10 mouse cellular contexts compared by ENCODE assay signal in the genomic region with DNA sequence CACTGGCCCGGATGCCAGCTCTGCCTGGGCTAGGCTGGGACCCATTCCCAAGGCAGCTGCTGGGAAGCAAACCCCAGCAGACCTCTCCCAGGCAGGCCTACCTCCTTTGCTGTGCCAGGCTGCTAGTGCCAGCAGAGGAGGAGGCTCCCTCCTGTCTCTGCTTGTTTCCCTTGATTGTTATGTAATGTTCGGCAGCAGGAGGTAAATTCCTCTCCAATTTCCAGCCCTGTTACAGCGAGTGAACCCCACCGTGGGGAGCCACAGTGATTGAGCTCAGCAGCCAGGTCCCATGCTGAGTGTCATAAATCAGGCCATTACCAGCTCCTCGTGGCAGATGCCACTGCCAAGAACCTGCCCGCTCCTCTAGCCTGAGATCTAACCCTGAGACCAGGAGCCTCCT.
DNase-seq lines count a peak whose midpoint lies in the region; ATAC-seq lines count a peak whose summit lies in the region.
"Had no signal": no experiment of that assay in that cellular context is flagged by ENCODE, and none has a peak within 500 bp of the region (broad histone marks: within the 10 kb centered on the region; RNA-seq: fewer than 3 reads in every experiment).

No protein-coding gene starts in this region.

- WGBS in forebrain, embryonic 13.5 days, result 12% methylated on average over 6 of the region's 6 CpGs
- 23% methylated on average over 6 of the region's 6 CpGs for WGBS in forebrain, embryonic 10.5 days

- no peaks in the 10 kb centered on the region for H3K36me3 ChIP-seq in forebrain, embryonic 13.5 days (ENCODE audit: poor library complexity, severe bottlenecking)
- H3K36me3 ChIP-seq in forebrain, embryonic 10.5 days (replicated peaks), result no peaks in the 10 kb centered on the region

- H3K9me3 ChIP-seq in forebrain, embryonic 13.5 days (replicated peaks), result no peaks in the 10 kb centered on the region
- no peaks in the 10 kb centered on the region for H3K9me3 ChIP-seq in forebrain, embryonic 10.5 days

- H3K27ac ChIP-seq in forebrain, embryonic 13.5 days, result no peak overlapping the region
- no peak overlapping the region for H3K27ac ChIP-seq in forebrain, embryonic 10.5 days

- no peaks in the 10 kb centered on the region for H3K27me3 ChIP-seq in forebrain, embryonic 13.5 days
- H3K27me3 ChIP-seq in forebrain, embryonic 10.5 days (ENCODE audit: poor library complexity, severe bottlenecking), result no peaks in the 10 kb centered on the region

- H3K4me1 ChIP-seq in forebrain, embryonic 13.5 days, result 0 out of 2 replicates have a peak, but pooled peaks cover 8% of the 10 kb centered on the region
- peaks cover 18% of the 10 kb centered on the region for H3K4me1 ChIP-seq in forebrain, embryonic 10.5 days

- H3K9ac ChIP-seq in forebrain, embryonic 13.5 days, result no peak overlapping the region

- no peak for DNase-seq in forebrain, embryonic 10.5 days (ENCODE audit: extremely low spot score, low spot score)
- peak; percentile 67 for DNase-seq in Muller cell, postnatal 12 days (ENCODE audit: inconsistent ontology term)
- DNase-seq in gonadal fat pad, adult 2 months (ENCODE audit: low read depth), result peak; percentile 16
- DNase-seq in layer of hippocampus, adult 9-11 months, result peak; percentile 81
- DNase-seq in thymus, postnatal 0 days (ENCODE audit: low spot score), result no peak
- DNase-seq: B cell, adult 2 months had no signal

- no peak overlapping the region for H3K4me3 ChIP-seq in forebrain, embryonic 13.5 days
- H3K4me3 ChIP-seq in forebrain, embryonic 10.5 days, result no peak overlapping the region

- no peak overlapping the region for H3K4me2 ChIP-seq in forebrain, embryonic 13.5 days

- ATAC-seq in forebrain, embryonic 13.5 days, result 0 out of 2 replicates have a peak, but pooled peaks have one; percentile 48
- no peak for ATAC-seq in erythroblast, adult 5-6 weeks (replicated peaks; ENCODE audit: low FRiP score, poor library complexity, severe bottlenecking)
- ATAC-seq in activated CD4-positive, CD25-positive, alpha-beta regulatory T cell, adult 4 months, result no peak
- ATAC-seq: intestine, embryonic 16.5 days had no signal

Comparison
In these comparisons a context has a peak if more than half of its experiments do, and no peak if none do; other contexts are left out.
1. DNase-seq: peak in Muller cell, postnatal 12 days (single experiment), gonadal fat pad, adult 2 months (single experiment) and layer of hippocampus, adult 9-11 months (single experiment); none in forebrain, embryonic 10.5 days (single experiment) and thymus, postnatal 0 days (single experiment).